Mouse (Mus musculus): ENCODE results near the gene Nae1.

DNA sequence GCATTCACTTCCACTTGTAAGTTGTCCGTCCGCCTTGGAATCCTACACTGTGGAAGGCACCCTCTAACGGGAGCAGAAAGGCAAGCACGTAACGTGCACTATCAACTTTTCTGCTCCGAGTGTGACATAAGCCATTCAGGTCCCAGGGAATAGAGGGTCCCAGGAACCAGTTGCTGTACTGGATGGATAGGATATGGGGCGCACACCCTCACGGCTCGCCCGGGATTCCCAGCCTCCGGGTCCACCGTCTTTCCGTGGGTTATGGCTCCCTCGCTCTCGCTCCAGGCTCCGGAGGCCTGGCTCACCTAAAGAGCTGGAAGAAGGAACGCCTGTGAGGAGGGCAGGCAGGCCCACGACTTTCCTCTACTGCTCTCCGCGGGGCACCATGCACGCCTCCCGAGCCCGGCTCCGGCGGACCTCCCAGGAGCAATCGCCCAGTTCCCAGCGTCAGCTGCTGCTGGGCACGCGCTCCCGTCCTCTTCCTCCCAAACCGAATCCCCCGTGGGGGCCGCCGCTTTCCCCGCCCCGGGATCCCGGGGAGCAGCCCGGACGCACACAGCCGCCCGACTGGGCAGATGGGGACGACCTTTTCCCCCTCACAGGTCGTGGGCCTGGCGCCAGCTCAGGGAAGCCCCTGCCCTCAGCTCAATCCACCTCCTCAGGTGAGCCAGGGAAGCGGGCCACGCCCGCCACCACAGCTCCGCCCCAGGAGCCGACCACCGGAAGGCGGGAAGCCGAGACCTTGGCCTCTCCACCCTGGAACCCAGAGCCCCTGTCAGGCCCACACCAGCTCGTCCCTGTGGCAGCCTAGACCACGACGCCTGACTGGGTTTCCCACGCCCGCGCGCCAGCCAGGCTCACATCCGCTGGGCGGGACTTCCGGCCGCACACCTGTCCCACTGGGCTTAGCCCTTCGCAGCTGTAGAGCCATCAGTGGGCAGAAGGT, 25.1 kb downstream of the Nae1 start, which contains the start of gene Terb1:
- TF ChIP-seq ZNF384 (IDR thresholded peaks at IDR 0.05; ENCODE audit: low read depth, low read length): no peak
- TF ChIP-seq MAFK (IDR thresholded peaks at IDR 0.05; ENCODE audit: insufficient read depth, low read depth, low read length): no peak
